Mouse (Mus musculus): ENCODE data around the gene Olfr1390.
"Not testable (repeated sequence)": the region's sequence is repeated elsewhere in the genome, so short reads cannot be mapped to it uniquely, and the experiment has no call there.

Olfr1390 gene

GRCm38 (mm10) chr11:49334888-49335287, at the start of gene Olfr1390:
Gene Olfr1390, plus strand, starts transcription at chr11:49335188.
- DNase-seq (ENCODE audit: low spot score), result no peak

- no peak for DNase-seq (ENCODE audit: low spot score)
Observed at GRCm38 (mm10) chr11:49287251-49287650, 47.7 kb upstream of the Olfr1390 start.

GRCm38 (mm10) chr11:49292777-49293176, 42.2 kb upstream of the Olfr1390 start:
- no peak for DNase-seq (ENCODE audit: low spot score)

GRCm38 (mm10) chr11:49304441-49304840, 30.5 kb upstream of the Olfr1390 start, which contains the start of gene Olfr10:
Gene Olfr10, plus strand, starts transcription at chr11:49304741.
- no peak for DNase-seq (ENCODE audit: low spot score)

- DNase-seq (ENCODE audit: low spot score), result not testable (repeated sequence)
Observed at GRCm38 (mm10) chr11:49308547-49308946, 26.4 kb upstream of the Olfr1390 start.

- no peak for DNase-seq (ENCODE audit: low spot score)
Observed at GRCm38 (mm10) chr11:49322442-49322841, 12.5 kb upstream of the Olfr1390 start, which contains the start of gene Olfr1391. Gene Olfr1391, plus strand, starts transcription at chr11:49322742.

- no peak for DNase-seq (ENCODE audit: low spot score)
Observed at GRCm38 (mm10) chr11:49326726-49327125, 8.3 kb upstream of the Olfr1390 start.

GRCm38 (mm10) chr11:49329686-49330085, 5.3 kb upstream of the Olfr1390 start:
- no peak for DNase-seq (ENCODE audit: low spot score)

GRCm38 (mm10) chr11:49337150-49337832, 2.3 kb downstream of the Olfr1390 start:
- no peak for DNase-seq (ENCODE audit: low spot score)

- DNase-seq (ENCODE audit: low spot score), result no peak
Observed at GRCm38 (mm10) chr11:49383133-49383532, 48.1 kb downstream of the Olfr1390 start.

GRCm38 (mm10) chr11:49386118-49386517, 51.1 kb downstream of the Olfr1390 start:
- not testable (repeated sequence) for DNase-seq (ENCODE audit: low spot score)
